Mouse (Mus musculus): ENCODE measurements around the gene Cx3cr1.

DNA sequence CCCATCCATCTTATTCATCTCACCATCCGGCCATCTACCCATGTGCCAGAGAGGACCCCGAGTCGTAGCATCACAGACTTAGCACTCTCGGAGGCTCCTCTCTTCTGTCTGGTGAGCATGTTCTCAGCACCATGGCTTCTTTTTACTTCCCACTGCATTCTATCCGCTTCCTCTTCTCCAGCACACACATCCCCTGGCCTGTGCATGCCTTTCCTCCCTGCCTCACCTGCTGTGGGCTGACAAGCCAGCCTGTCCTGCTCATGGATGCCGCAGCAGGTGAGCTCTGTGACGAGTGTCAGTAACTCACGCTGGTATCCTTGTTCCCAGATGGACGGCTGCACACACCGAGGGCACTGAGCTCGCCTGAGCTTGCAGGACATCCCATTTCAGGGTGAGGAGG is at the start of gene Cx3cr1:
- no peak for TF ChIP-seq CTCF (IDR thresholded peaks at IDR 0.05; ENCODE audit: borderline replicate concordance, extremely low read depth, insufficient read depth, insufficient read length)
- no peak for TF ChIP-seq POLR2A (IDR thresholded peaks at IDR 0.05; ENCODE audit: borderline replicate concordance, extremely low read depth, insufficient read depth, insufficient read length, poor library complexity, severe bottlenecking)

Data from brain, embryonic 14.5 days (tissue).